Mouse (Mus musculus) forebrain, embryonic 13.5 days (tissue): ENCODE data around the gene Aff4. TPM values are rescaled to one million over a fixed set of nuclear protein-coding genes. Genes with fewer than 3 reads are reported as not detected.
A peak's percentile ranks its signal among the peaks of the same experiment; 100 is the strongest.

Experiments used
- ATAC-seq: fragments of 200-750 bp; cut with Nextera tagmentation; 2 replicates; pipeline ENCODE4 v1.8.0; 2017
- H3K27ac ChIP-seq: fragments of 300-500 bp; sonication (generic); 2 replicates; pipeline ENCODE4 v1.5.1; 2015; ENCODE audit warnings: inconsistent platforms, mild to moderate bottlenecking, moderate library complexity
- H3K27me3 ChIP-seq: fragments of 300-500 bp; sonication (generic); 2 replicates; pipeline ENCODE4 v1.6.1; 2015; ENCODE audit warnings: mild to moderate bottlenecking, inconsistent platforms
- H3K36me3 ChIP-seq: fragments of 300-500 bp; sonication (generic); 2 replicates; pipeline ENCODE4 v1.6.1; 2015; ENCODE audit warnings: mild to moderate bottlenecking, inconsistent platforms; ENCODE audit not compliant: poor library complexity, severe bottlenecking
- H3K4me1 ChIP-seq: fragments of 300-500 bp; sonication (generic); 2 replicates; pipeline ENCODE4 v1.6.1; 2015; ENCODE audit warnings: inconsistent platforms
- H3K4me2 ChIP-seq: fragments of 300-500 bp; sonication (generic); 2 replicates; pipeline ENCODE4 v1.6.1; 2015; ENCODE audit warnings: inconsistent platforms, mild to moderate bottlenecking, moderate library complexity
- H3K4me3 ChIP-seq: fragments of 300-500 bp; sonication (generic); 2 replicates; pipeline ENCODE4 v1.5.1; 2015; ENCODE audit warnings: mild to moderate bottlenecking, inconsistent platforms
- H3K9ac ChIP-seq: fragments of 300-500 bp; sonication (generic); 2 replicates; pipeline ENCODE4 v1.6.1; 2015; ENCODE audit warnings: mild to moderate bottlenecking, inconsistent platforms
- H3K9me3 ChIP-seq: fragments of 300-500 bp; sonication (generic); replicated peaks from 2 replicates; pipeline ENCODE4 v1.6.1; 2016; ENCODE audit warnings: inconsistent platforms
- WGBS: fragments of 180-500 bp; shearing (Covaris S2); methylation state at CpG from one replicate; pipeline ENCODE4 v1.1.7; 2015; 5-methylcytosine and 5-hydroxymethylcytosine counted together
- polyA plus RNA-seq: library from polyadenylated mRNA; unstranded; fragments of >200 nt; fragmentation: Nextera tagmentation; extraction: Ambion mirVana; gene quantifications from 2 replicates; pipeline ENCODE4 v1.2.1, GENCODE M21; 2015

Aff4 gene
- polyA plus RNA-seq, 1 experiment from 2014 or later = 66.0 TPM

DNA sequence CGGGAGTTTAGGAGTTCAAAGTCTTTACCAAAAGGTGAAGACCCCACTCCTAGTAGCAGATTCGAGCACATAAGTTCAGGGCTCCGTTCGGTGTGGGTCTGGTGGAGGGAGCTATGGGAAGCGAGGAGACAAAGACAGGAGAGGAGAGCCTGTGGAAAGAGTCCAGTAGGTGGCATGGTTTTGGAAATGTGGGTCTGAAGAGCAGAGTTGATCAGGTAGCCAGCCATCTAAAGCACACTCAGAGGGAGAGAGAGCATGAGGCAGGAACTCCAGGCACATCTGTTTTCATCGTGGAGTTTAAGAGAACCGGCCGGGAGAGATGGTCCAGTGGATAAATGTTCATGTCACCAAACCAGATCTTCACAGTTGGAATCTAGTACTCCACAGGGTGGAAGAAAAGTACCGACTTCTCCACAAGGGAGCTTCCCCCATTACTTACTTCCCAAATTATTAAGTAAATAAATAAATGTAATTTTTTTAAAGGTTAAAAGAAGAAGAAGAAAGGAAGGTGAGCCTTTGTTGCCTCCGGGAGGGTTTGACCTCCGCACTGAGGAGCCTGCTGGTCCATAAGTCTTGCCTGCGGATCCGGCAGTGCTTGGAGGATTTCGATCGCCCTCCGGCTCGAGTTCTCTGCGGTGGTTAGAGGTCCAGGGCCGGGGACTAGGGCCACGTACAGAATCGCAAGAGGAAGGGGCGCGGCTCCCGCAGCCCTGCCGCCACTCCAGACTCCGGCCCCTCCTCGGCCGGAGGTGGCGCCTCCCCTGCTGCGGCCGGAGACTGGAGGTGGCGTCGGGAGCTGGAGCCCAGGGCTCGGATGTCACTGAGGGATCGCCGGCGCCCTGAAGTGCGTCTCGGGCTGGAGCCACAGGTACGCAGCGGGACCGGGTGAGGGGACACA is 106.1 kb downstream of the Aff4 start, which contains the start of the genes Gm10447 and Shroom1:
Gene Gm10447, minus strand, starts transcription at position 637 of the 898 bp plus-strand sequence.
Gene Shroom1, plus strand, starts transcription at position 732 of the 898 bp plus-strand sequence.
- WGBS = 4% methylated on average over 42 of the region's 42 CpGs
- 0 out of 2 replicates have a peak, but pooled peaks have one; percentile 21 for ATAC-seq

GRCm38 (mm10) chr11:53457372-53457954 is 106.8 kb downstream of the Aff4 start:
- Histone ChIP-seq H3K9me3 (no peaks in the 10 kb centered on the region), H3K4me1 (peaks cover 6% of the 10 kb centered on the region), H3K9ac (peak overlapping the region; percentile 58), H3K27me3 (peaks cover 59% of the 10 kb centered on the region), H3K4me3 (peak overlapping the region; percentile 46), H3K27ac (no peak overlapping the region), H3K4me2 (peak overlapping the region; percentile 75), H3K36me3 (no peaks in the 10 kb centered on the region)
- 3% methylated on average over 29 of the region's 29 CpGs for WGBS
- no peak for ATAC-seq

More for the DNA sequence above, 106.1 kb downstream of the Aff4 start, which contains the start of the genes Gm10447 and Shroom1:
- no peaks in the 10 kb centered on the region for H3K9me3 ChIP-seq
- H3K9ac ChIP-seq = peak within 1 kb of the TSS; percentile 58
- no peaks in the 10 kb centered on the region for H3K36me3 ChIP-seq
- H3K27me3 ChIP-seq = peaks cover 51% of the 10 kb centered on the region
- peaks cover 6% of the 10 kb centered on the region for H3K4me1 ChIP-seq
- peak within 1 kb of the TSS; percentile 75 for H3K4me2 ChIP-seq
- peak within 1 kb of the TSS; percentile 46 for H3K4me3 ChIP-seq
- H3K27ac ChIP-seq = no peak within 1 kb of the TSS

- Histone ChIP-seq H3K4me1 (peaks cover 16% of the 10 kb centered on the region), H3K27me3 (peaks cover 74% of the 10 kb centered on the region)
- 67% methylated on average over 3 of the region's 3 CpGs for WGBS
These were observed 108.4 kb downstream of the Aff4 start for GRCm38 (mm10) chr11:53458996-53459395.

DNA sequence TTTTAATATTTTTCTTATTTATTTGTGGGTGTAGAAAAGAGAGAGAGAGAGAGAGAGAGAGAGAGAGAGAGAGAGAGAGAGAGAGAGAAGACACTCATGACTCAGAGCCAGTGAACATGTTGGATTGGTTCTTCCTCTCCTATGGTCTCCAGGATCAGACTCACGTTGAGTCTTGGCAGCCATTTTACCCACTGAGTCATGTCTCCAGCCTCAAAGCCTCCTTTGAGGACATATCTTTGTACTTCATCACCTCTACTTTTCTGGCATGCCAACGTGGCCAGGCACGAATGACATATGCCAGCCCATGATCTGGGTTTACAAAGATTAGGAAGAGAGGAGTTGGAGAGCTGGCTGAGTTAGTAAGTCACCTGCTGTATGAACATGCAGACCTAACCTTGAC is 109.6 kb downstream of the Aff4 start:
- Histone ChIP-seq H3K9me3 (no peaks in the 10 kb centered on the region), H3K4me2 (no peak overlapping the region), H3K27me3 (peaks cover 86% of the 10 kb centered on the region), H3K4me1 (peaks cover 17% of the 10 kb centered on the region), H3K36me3 (no peaks in the 10 kb centered on the region), H3K9ac (no peak overlapping the region), H3K27ac (no peak overlapping the region), H3K4me3 (no peak overlapping the region)
- ATAC-seq = no peak
- WGBS = 84% methylated on average over 3 of the region's 3 CpGs

More at GRCm38 (mm10) chr11:53458996-53459395, 108.4 kb downstream of the Aff4 start:
- Histone ChIP-seq H3K27ac (no peak overlapping the region), H3K9ac (no peak overlapping the region), H3K4me2 (no peak overlapping the region), H3K9me3 (no peaks in the 10 kb centered on the region), H3K36me3 (no peaks in the 10 kb centered on the region), H3K4me3 (no peak overlapping the region)
- no peak for ATAC-seq

GRCm38 (mm10) chr11:53461727-53462126 is 111.1 kb downstream of the Aff4 start:
- Histone ChIP-seq H3K9ac (no peak overlapping the region), H3K27ac (no peak overlapping the region), H3K27me3 (peaks cover 87% of the 10 kb centered on the region), H3K4me3 (no peak overlapping the region), H3K4me1 (peaks cover 23% of the 10 kb centered on the region), H3K9me3 (no peaks in the 10 kb centered on the region), H3K4me2 (no peak overlapping the region), H3K36me3 (no peaks in the 10 kb centered on the region)
- 21% methylated on average over 5 of the region's 5 CpGs for WGBS
- ATAC-seq = no peak

- no peaks in the 10 kb centered on the region for H3K36me3 ChIP-seq
- WGBS = 6% methylated on average over 53 of the region's 55 CpGs
- no peak for ATAC-seq
- H3K27ac ChIP-seq = no peak overlapping the region
- peak overlapping the region; percentile 54; the same call in 1 of the 2 replicates for H3K9ac ChIP-seq
- peak overlapping the region; percentile 41 for H3K4me3 ChIP-seq
- H3K4me1 ChIP-seq = peaks cover 19% of the 10 kb centered on the region
- H3K27me3 ChIP-seq = peaks cover 78% of the 10 kb centered on the region
- H3K4me2 ChIP-seq = peak overlapping the region; percentile 85
- no peaks in the 10 kb centered on the region for H3K9me3 ChIP-seq
These were observed 113.2 kb downstream of the Aff4 start for GRCm38 (mm10) chr11:53463551-53464424.

DNA sequence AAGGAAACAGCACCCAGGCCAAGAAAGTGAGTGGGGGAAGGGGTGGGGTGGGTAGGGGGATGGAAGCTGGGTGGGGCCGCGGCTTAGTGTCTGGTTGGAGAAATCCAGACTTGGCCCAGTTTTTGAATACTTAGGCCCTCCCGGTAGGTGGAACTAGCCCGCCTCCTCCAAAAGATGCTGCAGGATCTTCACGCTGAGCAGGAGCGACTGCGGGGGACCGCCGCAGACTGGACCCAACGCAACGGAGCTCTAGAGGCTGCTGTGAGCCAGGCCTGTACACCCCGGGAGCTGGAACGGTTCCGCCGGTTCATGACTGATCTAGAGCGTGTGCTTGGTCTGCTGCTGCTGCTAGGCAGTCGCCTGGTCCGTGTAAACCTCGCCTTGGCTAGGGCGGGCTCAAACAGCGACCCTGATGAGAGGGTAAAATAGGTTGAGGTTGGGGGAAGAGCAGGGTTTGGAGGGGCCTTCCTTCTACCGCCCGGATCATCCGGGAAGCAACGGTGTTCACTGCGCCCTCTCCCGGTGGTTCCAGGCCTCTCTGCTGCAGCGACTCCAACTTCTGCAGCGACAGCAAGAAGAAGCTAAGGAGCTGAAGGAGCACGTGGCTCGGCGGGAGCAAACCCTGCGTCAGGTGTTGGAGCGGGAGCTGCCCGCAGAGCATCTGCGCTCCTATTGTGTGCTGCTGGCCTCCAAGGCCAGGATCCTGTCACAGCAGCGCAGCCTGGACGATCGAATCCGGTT is 115.8 kb downstream of the Aff4 start:
- peak; percentile 43 for ATAC-seq

GRCm38 (mm10) chr11:53469294-53469967 is 118.8 kb downstream of the Aff4 start:
- Histone ChIP-seq H3K27me3 (peaks cover 48% of the 10 kb centered on the region), H3K27ac (no peak overlapping the region), H3K9me3 (no peaks in the 10 kb centered on the region), H3K4me2 (peak overlapping the region; percentile 60), H3K9ac (0 out of 2 replicates have a peak overlapping the region, but pooled peaks have one; percentile 2), H3K4me3 (peak overlapping the region; percentile 17; the same call in 1 of the 2 replicates), H3K4me1 (peaks cover 23% of the 10 kb centered on the region), H3K36me3 (no peaks in the 10 kb centered on the region)
- 28% methylated on average over 16 of the region's 16 CpGs for WGBS
- peak; percentile 20; the same call in 1 of the 2 replicates for ATAC-seq

More for the DNA sequence above, 115.8 kb downstream of the Aff4 start:
- H3K4me1 ChIP-seq = peaks cover 35% of the 10 kb centered on the region
- no peaks in the 10 kb centered on the region for H3K9me3 ChIP-seq
- peak overlapping the region; percentile 54 for H3K4me2 ChIP-seq
- H3K27me3 ChIP-seq = peaks cover 69% of the 10 kb centered on the region
- H3K9ac ChIP-seq = peak overlapping the region; percentile 58
- no peaks in the 10 kb centered on the region for H3K36me3 ChIP-seq
- H3K27ac ChIP-seq = no peak overlapping the region
- H3K4me3 ChIP-seq = peak overlapping the region; percentile 30
- whole genome bisulfite sequencing = 6% methylated on average over 40 of the region's 40 CpGs

- peak within 1 kb of the TSS; percentile 49; the same call in 1 of the 2 replicates for H3K27ac ChIP-seq
- peak within 1 kb of the TSS; percentile 58 for H3K9ac ChIP-seq
- ATAC-seq = peak; percentile 86
- 2% methylated on average over 29 of the region's 29 CpGs for WGBS
- H3K36me3 ChIP-seq = no peaks in the 10 kb centered on the region
- peaks cover 23% of the 10 kb centered on the region for H3K4me1 ChIP-seq
- H3K4me2 ChIP-seq = peak within 1 kb of the TSS; percentile 60
- H3K9me3 ChIP-seq = no peaks in the 10 kb centered on the region
- H3K4me3 ChIP-seq = peak within 1 kb of the TSS; percentile 28
- H3K27me3 ChIP-seq = peaks cover 41% of the 10 kb centered on the region
These were observed 119.5 kb downstream of the Aff4 start, which contains the start of gene Gm9837 for GRCm38 (mm10) chr11:53469968-53470695. Gm9837 (minus strand) TSS chr11:53470479.
